Comparison of ENCODE assay signal across 33 mouse cellular contexts in genomic region chr8:122441326-122441725, GRCm38 (mm10). TPM values are rescaled to one million over a fixed set of nuclear protein-coding genes. Genes with fewer than 3 reads are reported as not detected.
DNase-seq lines count a peak whose midpoint lies in the region; ATAC-seq and TF ChIP-seq lines count a peak whose summit lies in the region.
"Had no signal": no experiment of that assay in that cellular context is flagged by ENCODE, and none has a peak within 500 bp of the region (broad histone marks: within the 10 kb centered on the region; RNA-seq: fewer than 3 reads in every experiment).

No protein-coding gene starts in this region.

- no peaks in the 10 kb centered on the region for H3K9me3 ChIP-seq in embryonic facial prominence, embryonic 14.5 days (ENCODE audit: control insufficient read depth, low read length)
- no peaks in the 10 kb centered on the region for H3K9me3 ChIP-seq in embryonic facial prominence, embryonic 10.5 days
- H3K9me3 ChIP-seq: embryonic facial prominence, embryonic 13.5 days; forebrain, embryonic 10.5 days; forebrain, embryonic 13.5 days; G1E; hindbrain, embryonic 12.5 days; hindbrain, embryonic 15.5 days; intestine, embryonic 15.5 days had no signal

- no peak for ATAC-seq in embryonic facial prominence, embryonic 14.5 days (ENCODE audit: low read depth)
- ATAC-seq in megakaryocyte-erythroid progenitor cell, adult 5-6 weeks (replicated peaks; ENCODE audit: low FRiP score, low TSS enrichment, poor library complexity, severe bottlenecking): no peak
- ATAC-seq: forebrain, embryonic 13.5 days; forebrain, embryonic 16.5 days; intestine, embryonic 15.5 days had no signal

- H3K4me2 ChIP-seq in embryonic facial prominence, embryonic 14.5 days (ENCODE audit: low read depth, low read length): no peak overlapping the region
- H3K4me2 ChIP-seq in myocyte (ENCODE audit: low read depth): peak overlapping the region; percentile 91
- H3K4me2 ChIP-seq: forebrain, embryonic 13.5 days; heart, embryonic 11.5 days had no signal

- peaks cover 24% of the 10 kb centered on the region for H3K36me3 ChIP-seq in embryonic facial prominence, embryonic 14.5 days (ENCODE audit: control insufficient read depth, insufficient read depth, low read length)
- peaks cover 38% of the 10 kb centered on the region for H3K36me3 ChIP-seq in embryonic facial prominence, embryonic 10.5 days (replicated peaks)
- H3K36me3 ChIP-seq in myocyte (ENCODE audit: control insufficient read depth, insufficient read depth): peaks cover 7% of the 10 kb centered on the region

- 100% methylated on average over 1 of the region's 1 CpGs for WGBS in embryonic facial prominence, embryonic 14.5 days
- 95% methylated on average over 1 of the region's 1 CpGs for WGBS in embryonic facial prominence, embryonic 10.5 days

- no peak for TF ChIP-seq POLR2A in myocyte (IDR thresholded peaks at IDR 0.05; ENCODE audit: insufficient read length, low read depth)

- no peak overlapping the region for H3K27ac ChIP-seq in embryonic facial prominence, embryonic 14.5 days (replicated peaks; ENCODE audit: low read depth, low read length)
- H3K27ac ChIP-seq in embryonic facial prominence, embryonic 10.5 days (replicated peaks): no peak overlapping the region
- H3K27ac ChIP-seq: embryonic facial prominence, embryonic 13.5 days; forebrain, embryonic 10.5 days; forebrain, embryonic 13.5 days; gastrocnemius, adult 2 months; hindbrain, embryonic 12.5 days; hindbrain, embryonic 15.5 days; intestine, embryonic 15.5 days had no signal

- H3K4me1 ChIP-seq in embryonic facial prominence, embryonic 14.5 days (ENCODE audit: control insufficient read depth, insufficient read depth, low read length): peaks cover 15% of the 10 kb centered on the region
- peaks cover 43% of the 10 kb centered on the region for H3K4me1 ChIP-seq in embryonic facial prominence, embryonic 10.5 days

- DNase-seq in cerebellum, adult 9-10 months: peak; percentile 48
- DNase-seq in cerebellum, adult 8-10 months: no peak
- DNase-seq in embryonic facial prominence, embryonic 14.5 days (ENCODE audit: low spot score): no peak
- no peak for DNase-seq in embryonic facial prominence, embryonic 10.5 days (ENCODE audit: low spot score)
- peak; percentile 63 for DNase-seq in MN1 (ENCODE audit: low spot score)
- DNase-seq: adrenal gland, adult 2 months; adrenal gland, postnatal 14 days; B cell, adult 2 months; gastrocnemius, adult 2 months; gastrocnemius, postnatal 14 days; heart, adult 11 months; kidney, adult 11 months had no signal

- no peak overlapping the region for H3ac ChIP-seq in myocyte (ENCODE audit: control insufficient read depth, insufficient read length)

- 0 out of 2 replicates have a peak overlapping the region, but pooled peaks have one; percentile 30 for H3K9ac ChIP-seq in embryonic facial prominence, embryonic 14.5 days (ENCODE audit: low read depth, low read length)
- H3K9ac ChIP-seq: embryonic facial prominence, embryonic 13.5 days; forebrain, embryonic 13.5 days; hindbrain, embryonic 12.5 days; intestine, embryonic 15.5 days had no signal

- H3K79me2 ChIP-seq in myocyte (ENCODE audit: control insufficient read depth, insufficient read depth): peaks cover 16% of the 10 kb centered on the region

- H3K27me3 ChIP-seq in embryonic facial prominence, embryonic 14.5 days (replicated peaks; ENCODE audit: control insufficient read depth, insufficient read depth, low read length): no peaks in the 10 kb centered on the region
- no peaks in the 10 kb centered on the region for H3K27me3 ChIP-seq in embryonic facial prominence, embryonic 10.5 days (replicated peaks; ENCODE audit: low read depth, poor library complexity, severe bottlenecking)
- no peaks in the 10 kb centered on the region for H3K27me3 ChIP-seq in myocyte (ENCODE audit: control insufficient read depth, insufficient read depth, insufficient read length)
- H3K27me3 ChIP-seq: CH12.LX; embryonic facial prominence, embryonic 13.5 days; forebrain, embryonic 13.5 days; hindbrain, embryonic 12.5 days; hindbrain, embryonic 15.5 days; intestine, embryonic 15.5 days had no signal

- H3K4me3 ChIP-seq in embryonic facial prominence, embryonic 14.5 days (ENCODE audit: low read depth, low read length): no peak overlapping the region
- H3K4me3 ChIP-seq in embryonic facial prominence, embryonic 10.5 days: no peak overlapping the region
- H3K4me3 ChIP-seq in myocyte: no peak overlapping the region
- H3K4me3 ChIP-seq: embryonic facial prominence, embryonic 13.5 days; forebrain, embryonic 10.5 days; forebrain, embryonic 13.5 days; gastrocnemius, adult 2 months; hindbrain, embryonic 12.5 days had no signal

TF ChIP-seq in myocyte, 11 proteins besides CTCF, POLR2A, EP300 and RAD21:
- no peak for TF ChIP-seq TCF3 (IDR thresholded peaks at IDR 0.05; ENCODE audit: insufficient read length, low read depth)
- no peak for TF ChIP-seq REST (IDR thresholded peaks at IDR 0.05; ENCODE audit: insufficient read depth, insufficient read length)
- no peak for TF ChIP-seq E2F4 (IDR thresholded peaks at IDR 0.05; ENCODE audit: insufficient read depth)
- TF ChIP-seq TCF12 (IDR thresholded peaks at IDR 0.05; ENCODE audit: insufficient read depth, poor library complexity, severe bottlenecking): no peak
- no peak for TF ChIP-seq CEBPB (IDR thresholded peaks at IDR 0.05; ENCODE audit: insufficient read depth, poor library complexity, severe bottlenecking)
- no peak for TF ChIP-seq POLR2AphosphoS2 (IDR thresholded peaks at IDR 0.05; ENCODE audit: insufficient read length, low read depth)
- no peak for TF ChIP-seq MYOD1 (IDR thresholded peaks at IDR 0.05; ENCODE audit: control insufficient read depth in 1 of 3, insufficient read length in 2 of 3, low read depth in 2 of 3)
- no peak for TF ChIP-seq USF1 (IDR thresholded peaks at IDR 0.05; ENCODE audit: low read depth)
- no peak for TF ChIP-seq MAX (IDR thresholded peaks at IDR 0.05; ENCODE audit: low read depth)
- no peak for TF ChIP-seq SRF (IDR thresholded peaks at IDR 0.05; ENCODE audit: control insufficient read depth, insufficient read length, low read depth)
- TF ChIP-seq MYOG (IDR thresholded peaks at IDR 0.05; ENCODE audit: control insufficient read depth in 1 of 3, insufficient read depth in 1 of 3, insufficient read length in 2 of 3, low read depth in 2 of 3): no peak

RNA-seq across cellular contexts. Expression of gene Mvd, which starts 1.9 kb away (rescaled TPM):
- polyA plus RNA-seq in embryonic facial prominence, embryonic 14.5 days (2014; fragmentation: Nextera tagmentation; extraction: Ambion mirVana): 27.1 and 34.4 TPM in 2 replicates
- polyA plus RNA-seq in embryonic facial prominence, embryonic 10.5 days (2016; fragmentation: Nextera tagmentation; extraction: Ambion mirVana): 51.2 and 59.9 TPM in 2 replicates
- polyA plus RNA-seq in myocyte (2012; fragmentation: generic; extraction: Trizol): 85.3 TPM
- 2.4 and 2.9 TPM in 2 replicates for total RNA-seq in megakaryocyte-erythroid progenitor cell, adult 5-6 weeks (2014; fragmentation: Nextera tagmentation)
- 0.14 and 1.8 TPM in 2 replicates for total RNA-seq in megakaryocyte-erythroid progenitor cell, adult 5-6 weeks (2017)

RNA-seq across cellular contexts. Expression of gene Cyba, which starts 8.6 kb away (rescaled TPM):
- polyA plus RNA-seq in embryonic facial prominence, embryonic 14.5 days (2014; fragmentation: Nextera tagmentation; extraction: Ambion mirVana): 160 and 173 TPM in 2 replicates
- 60.2 and 62.6 TPM in 2 replicates for polyA plus RNA-seq in embryonic facial prominence, embryonic 10.5 days (2016; fragmentation: Nextera tagmentation; extraction: Ambion mirVana)
- polyA plus RNA-seq in myocyte (2012; fragmentation: generic; extraction: Trizol): not detected
- 66.0 and 69.7 TPM in 2 replicates for total RNA-seq in megakaryocyte-erythroid progenitor cell, adult 5-6 weeks (2014; fragmentation: Nextera tagmentation)
- 25.4 and 28.7 TPM in 2 replicates for total RNA-seq in megakaryocyte-erythroid progenitor cell, adult 5-6 weeks (2017)

RNA-seq across cellular contexts. Expression of gene Snai3, which starts 19.2 kb away (rescaled TPM):
- polyA plus RNA-seq in embryonic facial prominence, embryonic 14.5 days (2014; fragmentation: Nextera tagmentation; extraction: Ambion mirVana): 3.1 and 4.2 TPM in 2 replicates
- 0.57 and 0.67 TPM in 2 replicates for polyA plus RNA-seq in embryonic facial prominence, embryonic 10.5 days (2016; fragmentation: Nextera tagmentation; extraction: Ambion mirVana)
- 1.3 TPM for polyA plus RNA-seq in myocyte (2012; fragmentation: generic; extraction: Trizol)
- 2.2 TPM in 1 of 2 replicates, not detected in the other for total RNA-seq in megakaryocyte-erythroid progenitor cell, adult 5-6 weeks (2014; fragmentation: Nextera tagmentation)
- total RNA-seq in megakaryocyte-erythroid progenitor cell, adult 5-6 weeks (2017): not detected in 2 replicates
- total RNA-seq: adrenal gland, adult 2 months; adrenal gland, postnatal 14 days; common myeloid progenitor, adult 5-6 weeks; G1E; hematopoietic stem cell, adult 5-6 weeks had no signal
- polyA plus RNA-seq: brain, embryonic 14.5 days; forebrain, embryonic 16.5 days; G1E; hindbrain, embryonic 12.5 days; hindbrain, embryonic 15.5 days had no signal

RNA-seq across cellular contexts. Expression of gene Il17c, which starts 19.5 kb away (rescaled TPM):
- polyA plus RNA-seq in embryonic facial prominence, embryonic 14.5 days (2014; fragmentation: Nextera tagmentation; extraction: Ambion mirVana): not detected in 2 replicates
- 0.29 TPM in 1 of 2 replicates, not detected in the other for polyA plus RNA-seq in embryonic facial prominence, embryonic 10.5 days (2016; fragmentation: Nextera tagmentation; extraction: Ambion mirVana)
- not detected for polyA plus RNA-seq in myocyte (2012; fragmentation: generic; extraction: Trizol)
- total RNA-seq in megakaryocyte-erythroid progenitor cell, adult 5-6 weeks (2014; fragmentation: Nextera tagmentation): not detected in 2 replicates
- total RNA-seq in megakaryocyte-erythroid progenitor cell, adult 5-6 weeks (2017): not detected in 2 replicates
- total RNA-seq: adrenal gland, adult 2 months; adrenal gland, postnatal 14 days; adrenal gland, postnatal 4 days; CH12.LX; G1E; gastrocnemius, adult 2 months; gastrocnemius, postnatal 14 days; gastrocnemius, postnatal 4 days; heart, adult 8-10 months; heart, postnatal 25 days; hematopoietic stem cell, adult 5-6 weeks had no signal
- polyA plus RNA-seq: forebrain, embryonic 13.5 days; forebrain, embryonic 16.5 days; G1E; heart, embryonic 11.5 days; heart, embryonic 14.5 days; heart, postnatal 0 days; hindbrain, embryonic 12.5 days; hindbrain, embryonic 15.5 days; intestine, embryonic 15.5 days had no signal

RNA-seq across cellular contexts. Expression of gene Rnf166, which starts 34.5 kb away (rescaled TPM):
- 40.0 and 40.1 TPM in 2 replicates for polyA plus RNA-seq in embryonic facial prominence, embryonic 14.5 days (2014; fragmentation: Nextera tagmentation; extraction: Ambion mirVana)
- 32.1 and 33.6 TPM in 2 replicates for polyA plus RNA-seq in embryonic facial prominence, embryonic 10.5 days (2016; fragmentation: Nextera tagmentation; extraction: Ambion mirVana)
- 36.3 TPM for polyA plus RNA-seq in myocyte (2012; fragmentation: generic; extraction: Trizol)
- total RNA-seq in megakaryocyte-erythroid progenitor cell, adult 5-6 weeks (2014; fragmentation: Nextera tagmentation): 33.2 and 37.2 TPM in 2 replicates
- 23.7 and 40.2 TPM in 2 replicates for total RNA-seq in megakaryocyte-erythroid progenitor cell, adult 5-6 weeks (2017)

Comparison
In these comparisons a context has a peak if more than half of its experiments do, and no peak if none do; other contexts are left out.
1. DNase-seq: peak in cerebellum, adult 9-10 months (single experiment) and MN1 (single experiment); none in cerebellum, adult 8-10 months (single experiment), embryonic facial prominence, embryonic 14.5 days (single experiment) and embryonic facial prominence, embryonic 10.5 days (single experiment).
2. RNA of gene Cyba, which starts 8.6 kb away (polyA plus RNA-seq): 160 to 173 TPM in embryonic facial prominence, embryonic 14.5 days and 60.2 to 62.6 TPM in embryonic facial prominence, embryonic 10.5 days; not detected in myocyte (single experiment); every median in the first group is over 10 times any median in the second.